Mouse (Mus musculus) stomach, adult 2 months (tissue): ENCODE measurements around the gene Plcb1. TPM values are rescaled to one million over a fixed set of nuclear protein-coding genes. Genes with fewer than 3 reads are reported as not detected.

ENCODE experiments used
- polyA plus RNA-seq: library from polyadenylated mRNA; depleted of rRNA; stranded (reverse); fragments of >200 nt; gene quantifications from 2 replicates; pipeline ENCODE4 v1.2.3, GENCODE M21; 2012; rRNA removed

Plcb1 gene
- polyA plus RNA-seq: 1.4 and 1.6 TPM in 2 replicates

GRCm38 (mm10) chr2:134785970-134786855 is at the start of gene Plcb1:
TSS of gene Plcb1 (plus strand) at chr2:134786067.

Other genes starting within 250 kb of the Plcb1 start
- gene Hao1, start 231.7 kb upstream of the Plcb1 start, polyA plus RNA-seq: 0.03 TPM in 1 of 2 replicates, not detected in the other
- 6.3 and 8.6 TPM in 2 replicates for gene Tmx4, start 141.9 kb upstream of the Plcb1 start, polyA plus RNA-seq